Mouse (Mus musculus) stomach, postnatal 0 days (tissue): ENCODE measurements around the gene Ngef. TPM values are rescaled to one million over a fixed set of nuclear protein-coding genes. Genes with fewer than 3 reads are reported as not detected.

Experiments used
- ATAC-seq: fragments of 200-750 bp; cut with Nextera tagmentation; 2 replicates; pipeline ENCODE4 v1.8.0; 2017; ENCODE audit not compliant: low FRiP score, low TSS enrichment
- DNase-seq: peaks from one replicate; pipeline ENCODE4 v3.0.0-alpha.2; 2016; ENCODE audit warnings: low spot score
- H3K27ac ChIP-seq: fragments of 300-500 bp; sonication (generic); replicated peaks from 2 replicates; pipeline ENCODE4 v1.5.1; 2014; ENCODE audit warnings: mild to moderate bottlenecking, control low read depth
- H3K27me3 ChIP-seq: fragments of 300-500 bp; sonication (generic); 2 replicates; pipeline ENCODE4 v1.6.1; 2014; ENCODE audit warnings: low read length; ENCODE audit not compliant: control insufficient read depth, insufficient read depth
- H3K36me3 ChIP-seq: fragments of 300-500 bp; sonication (generic); 2 replicates; pipeline ENCODE4 v1.6.1; 2014; ENCODE audit warnings: low read length, mixed read lengths; ENCODE audit not compliant: control insufficient read depth, insufficient read depth
- H3K4me1 ChIP-seq: fragments of 300-500 bp; sonication (generic); replicated peaks from 2 replicates; pipeline ENCODE4 v1.6.1; 2014; ENCODE audit warnings: antibody characterized with exemption; ENCODE audit not compliant: control insufficient read depth, insufficient read depth
- H3K4me2 ChIP-seq: fragments of 300-500 bp; sonication (generic); replicated peaks from 2 replicates; pipeline ENCODE4 v1.6.1; 2014; ENCODE audit warnings: low read depth, mild to moderate bottlenecking, control low read depth, moderate library complexity
- H3K4me3 ChIP-seq: fragments of 300-500 bp; sonication (generic); 2 replicates; pipeline ENCODE4 v1.5.1; 2014; ENCODE audit warnings: low read depth, low read length, control low read depth
- H3K9ac ChIP-seq: fragments of 300-500 bp; sonication (generic); 2 replicates; pipeline ENCODE4 v1.6.1; 2014; ENCODE audit warnings: mild to moderate bottlenecking, low read length, control low read depth, mixed read lengths
- H3K9me3 ChIP-seq: fragments of 300-500 bp; sonication (generic); 2 replicates; pipeline ENCODE4 v1.6.1; 2016; ENCODE audit warnings: low read length; ENCODE audit not compliant: control insufficient read depth
- CTCF ChIP-seq: IDR thresholded peaks from 2 replicates; pipeline ENCODE4 v1.5.1; 2016; ENCODE audit warnings: antibody characterized with exemption, low read depth, mild to moderate bottlenecking, moderate library complexity
- EP300 ChIP-seq: optimal IDR thresholded peaks from 2 replicates; pipeline ENCODE3; 2016; ENCODE audit warnings: antibody characterized with exemption
- WGBS: fragments of 180-500 bp; shearing (Covaris S2); extraction: QIAGEN DNeasy Blood & Tissue Kit; methylation state at CpG from one replicate; pipeline ENCODE4 v1.1.7; 2014; 5-methylcytosine and 5-hydroxymethylcytosine counted together
- polyA plus RNA-seq: library from polyadenylated mRNA; unstranded; fragments of >200 nt; fragmentation: Nextera tagmentation; extraction: Ambion mirVana; gene quantifications from 2 replicates; pipeline ENCODE4 v1.2.1, GENCODE M21; 2015

Gene Ngef
- polyA plus RNA-seq: 8.7 and 10.5 TPM in 2 replicates

- H3K4me2 ChIP-seq: peak within 1 kb of the TSS; percentile 47
- H3K4me3 ChIP-seq: peak within 1 kb of the TSS; percentile 18
- H3K9me3 ChIP-seq: no peaks in the 10 kb centered on the region
- DNase-seq: peak; percentile 92
- WGBS: 45% methylated on average over 6 of the region's 6 CpGs
- ATAC-seq: peak; percentile 94
- TF ChIP-seq EP300 (no peak), CTCF (peak; percentile 1; the same call in 1 of the 2 replicates)
- peak within 1 kb of the TSS; percentile 35; the same call in 1 of the 2 replicates for H3K9ac ChIP-seq
- no peaks in the 10 kb centered on the region for H3K36me3 ChIP-seq
- peak within 1 kb of the TSS; percentile 84 for H3K27ac ChIP-seq
- 0 out of 2 replicates have a peak, but pooled peaks cover 2% of the 10 kb centered on the region for H3K4me1 ChIP-seq
- no peaks in the 10 kb centered on the region for H3K27me3 ChIP-seq
These were observed at the start of gene Ngef for GRCm38 (mm10) chr1:87573800-87574215. Gene Ngef (minus strand): TSS chr1:87573870.

DNA sequence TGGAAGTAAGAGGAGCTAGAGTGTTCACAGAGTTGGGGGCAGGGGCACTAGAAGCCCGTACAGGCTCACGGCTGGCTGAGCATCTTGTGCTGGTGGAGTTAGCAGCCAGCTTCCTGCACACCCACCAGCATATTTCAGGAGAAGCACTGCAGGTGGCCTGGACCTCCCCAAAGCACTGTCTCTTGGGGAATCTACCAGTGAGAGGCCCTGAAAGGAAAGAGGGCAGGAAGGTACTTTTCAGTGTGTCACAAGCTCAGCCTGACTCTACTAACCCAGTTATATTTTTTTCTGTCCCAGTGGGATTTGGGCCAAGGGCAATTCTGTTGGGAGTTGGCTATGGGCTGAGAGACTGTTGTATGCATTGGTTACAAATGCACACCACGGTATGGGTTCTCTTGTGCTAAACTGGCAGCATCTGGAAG, 48.2 kb upstream of the Ngef start:
- DNase-seq (no peak), ATAC-seq (no peak)
- Histone ChIP-seq H3K9ac (no peak overlapping the region), H3K27ac (no peak overlapping the region; the same call in 1 of the 2 replicates), H3K4me1 (no peaks in the 10 kb centered on the region), H3K27me3 (no peaks in the 10 kb centered on the region), H3K36me3 (no peaks in the 10 kb centered on the region), H3K4me3 (no peak overlapping the region), H3K9me3 (no peaks in the 10 kb centered on the region), H3K4me2 (no peak overlapping the region)
- no peak for TF ChIP-seq EP300
- no peak for TF ChIP-seq CTCF
- 59% methylated on average over 3 of the region's 3 CpGs for WGBS

GRCm38 (mm10) chr1:87621146-87621857, 47.6 kb upstream of the Ngef start:
- Histone ChIP-seq H3K27me3 (no peaks in the 10 kb centered on the region), H3K4me2 (peak overlapping the region; percentile 23), H3K9me3 (no peaks in the 10 kb centered on the region), H3K4me1 (no peaks in the 10 kb centered on the region), H3K4me3 (0 out of 2 replicates have a peak overlapping the region, but pooled peaks have one; percentile 2), H3K9ac (no peak overlapping the region), H3K36me3 (no peaks in the 10 kb centered on the region), H3K27ac (peak overlapping the region; percentile 45; the same call in 1 of the 2 replicates)
- WGBS: 75% methylated on average over 9 of the region's 9 CpGs
- DNase-seq: no peak
- 0 out of 2 replicates have a peak, but pooled peaks have one; percentile 40 for ATAC-seq
- TF ChIP-seq CTCF: no peak
- TF ChIP-seq EP300: no peak

DNA sequence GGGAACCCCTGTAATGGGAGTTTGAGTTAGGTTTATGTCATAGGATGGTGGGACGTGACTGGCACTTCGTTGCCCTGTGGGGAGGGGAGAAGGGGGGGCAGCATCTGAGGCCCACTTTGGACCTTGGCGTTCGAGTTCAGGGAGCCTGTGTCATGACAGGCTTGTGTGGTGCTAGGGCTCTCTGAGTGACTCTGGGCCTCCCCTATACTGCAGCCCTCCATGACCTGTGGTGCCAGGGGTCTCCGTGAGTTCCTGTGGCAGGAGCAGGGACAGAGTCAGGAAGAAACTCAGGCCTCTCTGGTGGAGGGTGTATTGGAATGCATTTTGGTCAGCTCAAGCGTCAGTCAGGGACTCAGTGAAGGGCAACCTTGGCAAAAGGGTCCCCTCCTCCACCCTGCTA, 47.0 kb upstream of the Ngef start:
- Histone ChIP-seq H3K9ac (no peak overlapping the region), H3K4me1 (no peaks in the 10 kb centered on the region), H3K27ac (peak overlapping the region; percentile 45), H3K36me3 (no peaks in the 10 kb centered on the region), H3K4me3 (peak overlapping the region; percentile 24), H3K4me2 (peak overlapping the region; percentile 23), H3K27me3 (no peaks in the 10 kb centered on the region), H3K9me3 (no peaks in the 10 kb centered on the region)
- no peak for ATAC-seq
- no peak for DNase-seq
- 87% methylated on average over 6 of the region's 6 CpGs for WGBS
- TF ChIP-seq CTCF (no peak), EP300 (no peak)

GRCm38 (mm10) chr1:87620211-87620668, 46.6 kb upstream of the Ngef start, which contains the start of gene Inpp5d:
Gene Inpp5d (plus strand): TSS chr1:87620312.
- no peaks in the 10 kb centered on the region for H3K4me1 ChIP-seq
- H3K27me3 ChIP-seq: no peaks in the 10 kb centered on the region
- no peak for DNase-seq
- H3K9me3 ChIP-seq: no peaks in the 10 kb centered on the region
- ATAC-seq: peak; percentile 47; the same call in 1 of the 2 replicates
- H3K4me2 ChIP-seq: peak within 1 kb of the TSS; percentile 23
- WGBS: 78% methylated on average over 11 of the region's 12 CpGs
- H3K4me3 ChIP-seq: peak within 1 kb of the TSS; percentile 24
- no peaks in the 10 kb centered on the region for H3K36me3 ChIP-seq
- peak within 1 kb of the TSS; percentile 45 for H3K27ac ChIP-seq
- no peak within 1 kb of the TSS for H3K9ac ChIP-seq
- TF ChIP-seq CTCF (no peak), EP300 (no peak)
